Mouse (Mus musculus) spleen, adult 10 weeks (tissue): Measurements from ENCODE around the gene Cstb. TPM values are rescaled to one million over a fixed set of nuclear protein-coding genes. Genes with fewer than 3 reads are reported as not detected.

Experiments used
- polyA plus RNA-seq: library from polyadenylated mRNA; stranded (reverse); fragments of 350-450 nt; fragmentation: Illumina TruSeq; extraction: RNeasy Lipid Tissue Mini Kit (QIAGEN cat#74804); gene quantifications from one replicate; pipeline ENCODE4 v1.2.3, GENCODE M21; 2015; ENCODE audit warnings: low replicate concordance; ENCODE audit not compliant: insufficient read depth

Cstb gene
- polyA plus RNA-seq: 83.1 TPM

GRCm38 (mm10) chr10:78425181-78426041, at the start of gene Cstb:
Gene Cstb (plus strand): TSS chr10:78425669.

GRCm38 (mm10) chr10:78412319-78413151, 12.9 kb upstream of the Cstb start, which contains the start of gene Rrp1:
Gene Rrp1 (minus strand): TSS chr10:78413043.

GRCm38 (mm10) chr10:78464792-78465207, 39.3 kb downstream of the Cstb start, which contains the start of gene Pdxk:
Gene Pdxk (minus strand): TSS chr10:78464975.

Other genes starting within 250 kb of the Cstb start
- 14.7 TPM for gene Pwp2, start 240.5 kb upstream of the Cstb start, polyA plus RNA-seq
- gene Trappc10, start 181.0 kb upstream of the Cstb start, polyA plus RNA-seq: 37.9 TPM
- 32.4 TPM for gene Agpat3, start 73.2 kb upstream of the Cstb start, polyA plus RNA-seq
- 159 TPM for gene Rrp1, start 12.6 kb upstream of the Cstb start, polyA plus RNA-seq
- 13.6 TPM for gene Pdxk, start 39.3 kb downstream of the Cstb start, polyA plus RNA-seq
- not detected for gene Olfr1358, start 91.8 kb downstream of the Cstb start, polyA plus RNA-seq
- 33.4 TPM for gene Ilvbl, start 148.7 kb downstream of the Cstb start, polyA plus RNA-seq
- gene Syde1, start 166.3 kb downstream of the Cstb start, polyA plus RNA-seq: 7.4 TPM
- not detected for gene Olfr1357, start 192.4 kb downstream of the Cstb start, polyA plus RNA-seq